ENCODE assay signal across 11 mouse cellular contexts in genomic region chr9:65640838-65641410, GRCm38 (mm10). TPM values are rescaled to one million over a fixed set of nuclear protein-coding genes. Genes with fewer than 3 reads are reported as not detected.
A peak's percentile ranks its signal among the peaks of the same experiment; 100 is the strongest.
DNase-seq lines count a peak whose midpoint lies in the region; ATAC-seq and TF ChIP-seq lines count a peak whose summit lies in the region.
"Had no signal": no experiment of that assay in that cellular context is flagged by ENCODE, and none has a peak within 500 bp of the region (broad histone marks: within the 10 kb centered on the region; RNA-seq: fewer than 3 reads in every experiment).

No protein-coding gene starts in this region.

- H3K4me2 ChIP-seq in heart, embryonic 12.5 days, result peak overlapping the region; percentile 54
- no peak overlapping the region for H3K4me2 ChIP-seq in intestine, postnatal 0 days (replicated peaks; ENCODE audit: low read depth)
- H3K4me2 ChIP-seq: liver, embryonic 12.5 days had no signal

- no peaks in the 10 kb centered on the region for H3K27me3 ChIP-seq in heart, embryonic 12.5 days (replicated peaks)
- no peaks in the 10 kb centered on the region for H3K27me3 ChIP-seq in E14TG2a.4 (ENCODE audit: insufficient read depth, low read length)
- no peaks in the 10 kb centered on the region for H3K27me3 ChIP-seq in intestine, postnatal 0 days (replicated peaks; ENCODE audit: control insufficient read depth, insufficient read depth, low read length)

- H3K9ac ChIP-seq in heart, embryonic 12.5 days, result 0 out of 2 replicates have a peak overlapping the region, but pooled peaks have one; percentile 16
- H3K9ac ChIP-seq in intestine, postnatal 0 days (ENCODE audit: low read depth, low read length), result no peak overlapping the region
- H3K9ac ChIP-seq: hindbrain, embryonic 14.5 days; liver, embryonic 12.5 days had no signal

- no peak for TF ChIP-seq CTCF in E14TG2a.4 (conservative IDR thresholded peaks at IDR 0.05; ENCODE audit: low read length)
- TF ChIP-seq CTCF in intestine, postnatal 0 days (IDR thresholded peaks at IDR 0.05; ENCODE audit: low read depth), result no peak

- intact Hi-C loops in heart, postnatal 10 days (cut with DNase I), result no loop called here

- peak overlapping the region; percentile 63 for H3K27ac ChIP-seq in heart, embryonic 12.5 days (ENCODE audit: poor library complexity, severe bottlenecking)
- no peak overlapping the region; the same call in 1 of the 2 replicates for H3K27ac ChIP-seq in intestine, postnatal 0 days (ENCODE audit: low read depth, low read length)
- H3K27ac ChIP-seq: hindbrain, embryonic 14.5 days; liver, embryonic 12.5 days had no signal

- no peak overlapping the region for H3K4me3 ChIP-seq in heart, embryonic 12.5 days
- H3K4me3 ChIP-seq in E14TG2a.4 (replicated peaks; ENCODE audit: low read length), result peak overlapping the region; percentile 67
- no peak overlapping the region for H3K4me3 ChIP-seq in intestine, postnatal 0 days (ENCODE audit: low read depth, low read length)
- H3K4me3 ChIP-seq: erythroblast, embryonic 14.5 days; liver, embryonic 12.5 days had no signal

- WGBS in heart, embryonic 12.5 days, result 4% methylated on average over 5 of the region's 5 CpGs
- 38% methylated on average over 5 of the region's 5 CpGs for WGBS in intestine, postnatal 0 days

- no peaks in the 10 kb centered on the region for H3K36me3 ChIP-seq in heart, embryonic 12.5 days
- peaks cover 42% of the 10 kb centered on the region for H3K36me3 ChIP-seq in E14TG2a.4 (ENCODE audit: insufficient read depth, low read length)
- no peaks in the 10 kb centered on the region; the same call in 1 of the 2 replicates for H3K36me3 ChIP-seq in intestine, postnatal 0 days (ENCODE audit: control insufficient read depth, insufficient read depth)
- H3K36me3 ChIP-seq: liver, embryonic 12.5 days had no signal

- no peak for DNase-seq in heart, postnatal 10 days
- DNase-seq in embryo, embryonic 11 days, result peak; percentile 79
- DNase-seq in kidney, postnatal 10 days, result peak; percentile 48
- no peak for DNase-seq in cerebellum, adult 9-11 months
- DNase-seq in urinary bladder, postnatal 36 days (ENCODE audit: low spot score in 2 of 2), result no peak

- peak; percentile 66 for ATAC-seq in heart, embryonic 12.5 days (ENCODE audit: insufficient number of reproducible peaks, low FRiP score)
- ATAC-seq in intestine, postnatal 0 days, result no peak
- ATAC-seq: liver, embryonic 12.5 days had no signal

- H3K4me1 ChIP-seq in heart, embryonic 12.5 days (replicated peaks), result peaks cover 74% of the 10 kb centered on the region
- H3K4me1 ChIP-seq in E14TG2a.4 (replicated peaks; ENCODE audit: low read depth, low read length), result peaks cover 93% of the 10 kb centered on the region
- H3K4me1 ChIP-seq in intestine, postnatal 0 days (replicated peaks; ENCODE audit: control insufficient read depth, insufficient read depth, low read length), result peaks cover 4% of the 10 kb centered on the region; the same call in 1 of the 2 replicates

- H3K9me3 ChIP-seq in heart, embryonic 12.5 days (replicated peaks), result no peaks in the 10 kb centered on the region
- no peaks in the 10 kb centered on the region for H3K9me3 ChIP-seq in E14TG2a.4 (ENCODE audit: low read length)
- H3K9me3 ChIP-seq in intestine, postnatal 0 days (ENCODE audit: control insufficient read depth), result no peaks in the 10 kb centered on the region
- H3K9me3 ChIP-seq: liver, embryonic 12.5 days had no signal

RNA-seq across cellular contexts. Expression of gene Rbpms2, which starts 11.5 kb away (rescaled TPM):
- polyA plus RNA-seq in heart, embryonic 12.5 days (2016; fragmentation: Nextera tagmentation; extraction: Ambion mirVana), result 132 and 135 TPM in 2 replicates
- total RNA-seq in heart, postnatal 10 days (2021), result 10 to 100 TPM; 54.4 to 57.7 TPM
- polyA plus RNA-seq in intestine, postnatal 0 days (2015; fragmentation: Nextera tagmentation; extraction: Ambion mirVana), result 21.4 and 22.1 TPM in 2 replicates

RNA-seq across cellular contexts. Expression of gene Oaz2, which starts 26.9 kb away (rescaled TPM):
- 239 and 245 TPM in 2 replicates for polyA plus RNA-seq in heart, embryonic 12.5 days (2016; fragmentation: Nextera tagmentation; extraction: Ambion mirVana)
- 100 to 1,000 TPM; 269 to 276 TPM for total RNA-seq in heart, postnatal 10 days (2021)
- 141 and 152 TPM in 2 replicates for polyA plus RNA-seq in intestine, postnatal 0 days (2015; fragmentation: Nextera tagmentation; extraction: Ambion mirVana)

RNA-seq across cellular contexts. Expression of gene Pif1, which starts 54.0 kb away (rescaled TPM):
- 12.4 and 14.4 TPM in 2 replicates for polyA plus RNA-seq in heart, embryonic 12.5 days (2016; fragmentation: Nextera tagmentation; extraction: Ambion mirVana)
- 1 to 10 TPM; 1.9 to 2.4 TPM for total RNA-seq in heart, postnatal 10 days (2021)
- polyA plus RNA-seq in intestine, postnatal 0 days (2015; fragmentation: Nextera tagmentation; extraction: Ambion mirVana), result 1.2 and 1.8 TPM in 2 replicates

Comparison
In these comparisons a context has a peak if more than half of its experiments do, and no peak if none do; other contexts are left out.
1. DNase-seq: peak in embryo, embryonic 11 days (single experiment) and kidney, postnatal 10 days (single experiment); none in heart, postnatal 10 days (0 of 2), cerebellum, adult 9-11 months (single experiment) and urinary bladder, postnatal 36 days (0 of 2).